In genomic region chr7:101051551-101052221, GRCm38 (mm10) we compare ENCODE assay signal across 9 mouse cellular contexts. TPM values are rescaled to one million over a fixed set of nuclear protein-coding genes. Genes with fewer than 3 reads are reported as not detected.
DNase-seq lines count a peak whose midpoint lies in the region; ATAC-seq and TF ChIP-seq lines count a peak whose summit lies in the region.
"Had no signal": no experiment of that assay in that cellular context is flagged by ENCODE, and none has a peak within 500 bp of the region (broad histone marks: within the 10 kb centered on the region; RNA-seq: fewer than 3 reads in every experiment).

No protein-coding gene starts in this region.

- no peak overlapping the region for H3K9ac ChIP-seq in heart, adult 2 months (ENCODE audit: low read depth, low read length)
- H3K9ac ChIP-seq in liver, embryonic 13.5 days, result no peak overlapping the region
- no peak overlapping the region for H3K9ac ChIP-seq in stomach, embryonic 15.5 days

- no peaks in the 10 kb centered on the region for H3K36me3 ChIP-seq in heart, adult 2 months (ENCODE audit: control insufficient read depth, insufficient read depth, low read length)
- H3K36me3 ChIP-seq in liver, embryonic 13.5 days, result no peaks in the 10 kb centered on the region
- no peaks in the 10 kb centered on the region for H3K36me3 ChIP-seq in stomach, embryonic 15.5 days

- peak overlapping the region; percentile 71 for H3K27ac ChIP-seq in heart, adult 2 months
- no peak overlapping the region for H3K27ac ChIP-seq in liver, embryonic 13.5 days
- H3K27ac ChIP-seq in stomach, embryonic 15.5 days, result 0 out of 2 replicates have a peak overlapping the region, but pooled peaks have one; percentile 35

- no peaks in the 10 kb centered on the region for H3K9me3 ChIP-seq in liver, embryonic 13.5 days (replicated peaks)
- H3K9me3 ChIP-seq in stomach, embryonic 15.5 days, result no peaks in the 10 kb centered on the region

- H3K4me1 ChIP-seq in heart, adult 2 months (ENCODE audit: control insufficient read depth, insufficient read depth, low read length), result peaks cover 13% of the 10 kb centered on the region
- no peaks in the 10 kb centered on the region for H3K4me1 ChIP-seq in liver, embryonic 13.5 days (replicated peaks)
- no peaks in the 10 kb centered on the region; the same call in 1 of the 2 replicates for H3K4me1 ChIP-seq in stomach, embryonic 15.5 days

- no peaks in the 10 kb centered on the region for H3K27me3 ChIP-seq in heart, adult 2 months (ENCODE audit: control insufficient read depth, insufficient read depth, low read length)
- no peaks in the 10 kb centered on the region for H3K27me3 ChIP-seq in liver, embryonic 13.5 days
- H3K27me3 ChIP-seq in stomach, embryonic 15.5 days (replicated peaks), result no peaks in the 10 kb centered on the region

- 0 out of 2 replicates have a peak, but pooled peaks have one; percentile 36 for ATAC-seq in liver, embryonic 13.5 days (ENCODE audit: low read depth)
- peak; percentile 58; the same call in 1 of the 2 replicates for ATAC-seq in stomach, embryonic 15.5 days (ENCODE audit: insufficient read depth, low FRiP score, low read depth)

- H3K4me3 ChIP-seq in heart, adult 2 months, result no peak overlapping the region
- no peak overlapping the region for H3K4me3 ChIP-seq in liver, embryonic 13.5 days (replicated peaks)
- H3K4me3 ChIP-seq in stomach, embryonic 15.5 days (replicated peaks), result no peak overlapping the region
- H3K4me3 ChIP-seq: erythroblast, embryonic 14.5 days had no signal

- peak; percentile 48 to 51 for DNase-seq in urinary bladder, postnatal 36 days (ENCODE audit: low spot score in 2 of 2)
- no peak for DNase-seq in urinary bladder, adult 18-20 months (ENCODE audit: low spot score in 2 of 2)
- DNase-seq in cerebellum, postnatal 36 days, result peak; percentile 47 to 67
- peak; percentile 72 to 73 for DNase-seq in heart, adult 2 months
- peak; percentile 70 for DNase-seq in kidney, adult 9 months
- DNase-seq in liver, embryonic 13.5 days, result no peak
- DNase-seq in natural killer cell, adult 2 months (ENCODE audit: low spot score in 2 of 2), result peak; percentile 50 to 57

- no peak overlapping the region for H3K4me2 ChIP-seq in liver, embryonic 13.5 days
- no peak overlapping the region for H3K4me2 ChIP-seq in stomach, embryonic 15.5 days

- no peaks in the 10 kb centered on the region for H3K79me2 ChIP-seq in heart, adult 2 months (replicated peaks; ENCODE audit: control insufficient read depth, insufficient read depth, low read length)

- TF ChIP-seq CTCF in heart, adult 2 months (IDR thresholded peaks at IDR 0.05), result peak; percentile 99

- intact Hi-C loops in heart, adult 2 months (cut with DNase I), result loop anchor here (1.0 to 2.0 kb wide), 3 partner anchors 63 to 145 kb away; no protein-coding TSS in a partner anchor

- no peak for TF ChIP-seq POLR2A in heart, adult 2 months (IDR thresholded peaks at IDR 0.05; ENCODE audit: insufficient read depth, low read depth, low read length)

- TF ChIP-seq EP300 in heart, adult 2 months (IDR thresholded peaks at IDR 0.05; ENCODE audit: insufficient read depth, low read depth, low read length), result peak; percentile 92

- 10% methylated on average over 11 of the region's 11 CpGs for WGBS in heart, adult 2 months
- WGBS in liver, embryonic 13.5 days (ENCODE audit: insufficient replicate concordance), result 14% methylated on average over 11 of the region's 11 CpGs
- 16% methylated on average over 11 of the region's 11 CpGs for WGBS in stomach, embryonic 15.5 days

RNA-seq across cellular contexts. Expression of gene P2ry2, which starts 39.0 kb away (rescaled TPM):
- 10 to 100 TPM; 22.3 to 32.6 TPM for total RNA-seq in heart, adult 2 months (2021)
- polyA plus RNA-seq in heart, adult 2 months (2012; rRNA removed), result 40.4 and 46.8 TPM in 2 replicates
- 0.76 TPM in 2 replicates for polyA plus RNA-seq in liver, embryonic 13.5 days (2015; fragmentation: Nextera tagmentation; extraction: Ambion mirVana)
- 3.0 and 4.9 TPM in 2 replicates for polyA plus RNA-seq in stomach, embryonic 15.5 days (2015; fragmentation: Nextera tagmentation; extraction: Ambion mirVana)

RNA-seq across cellular contexts. Expression of gene Fchsd2, which starts 41.0 kb away (rescaled TPM):
- total RNA-seq in heart, adult 2 months (2021), result 10 to 100 TPM; 20.9 to 22.4 TPM
- polyA plus RNA-seq in heart, adult 2 months (2012; rRNA removed), result 5.6 and 8.1 TPM in 2 replicates
- polyA plus RNA-seq in liver, embryonic 13.5 days (2015; fragmentation: Nextera tagmentation; extraction: Ambion mirVana), result 4.2 and 6.8 TPM in 2 replicates
- 20.0 and 21.2 TPM in 2 replicates for polyA plus RNA-seq in stomach, embryonic 15.5 days (2015; fragmentation: Nextera tagmentation; extraction: Ambion mirVana)

Comparison
In these comparisons a context has a peak if more than half of its experiments do, and no peak if none do; other contexts are left out.
1. DNase-seq: peak in urinary bladder, postnatal 36 days (2 of 2), cerebellum, postnatal 36 days (2 of 2), heart, adult 2 months (2 of 2), kidney, adult 9 months (single experiment) and natural killer cell, adult 2 months (2 of 2); none in urinary bladder, adult 18-20 months (0 of 2) and liver, embryonic 13.5 days (single experiment).